Mouse (Mus musculus): ENCODE measurements around the gene Ak2. TPM values are rescaled to one million over a fixed set of nuclear protein-coding genes. Genes with fewer than 3 reads are reported as not detected.

Ak2 gene
- polyA plus RNA-seq, 1 experiment from 2014 or later, result 57.1 TPM

DNA sequence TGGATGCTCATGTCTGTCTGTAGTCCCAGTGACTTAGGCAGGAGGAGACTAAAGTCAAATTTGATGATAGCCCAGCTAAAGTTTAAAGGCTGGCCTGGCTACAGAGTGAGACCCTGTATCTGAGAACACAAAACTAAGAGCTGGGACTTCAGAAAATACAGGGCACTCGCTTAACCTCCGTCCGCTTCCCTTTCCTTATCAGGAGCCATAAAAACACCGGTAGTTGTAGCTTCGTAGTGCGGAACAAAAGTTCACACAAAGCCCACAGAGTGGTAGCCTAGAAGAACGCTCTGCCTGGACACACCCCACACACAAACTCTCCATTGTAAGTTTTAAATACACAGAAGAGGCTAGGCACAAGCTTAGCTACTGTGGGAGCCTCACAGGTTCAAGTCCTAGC lies 3.5 kb downstream of the Ak2 start:
- Histone ChIP-seq H3K27ac (ENCODE audit: low read depth, low read length) (no peak overlapping the region), H3K4me1 (ENCODE audit: control insufficient read depth, insufficient read depth, low read length) (peaks cover 14% of the 10 kb centered on the region), H3K27me3 (ENCODE audit: control insufficient read depth, insufficient read depth, low read length) (no peaks in the 10 kb centered on the region), H3K9me3 (ENCODE audit: control insufficient read depth, low read length) (no peaks in the 10 kb centered on the region), H3K9ac (replicated peaks; ENCODE audit: low read depth, low read length) (no peak overlapping the region), H3K4me3 (ENCODE audit: low read depth, low read length) (no peak overlapping the region), H3K36me3 (ENCODE audit: control insufficient read depth, insufficient read depth, low read length) (peaks cover 11% of the 10 kb centered on the region), H3K4me2 (ENCODE audit: low read depth, low read length) (no peak overlapping the region)
- ATAC-seq (ENCODE audit: low read depth), result no peak
- 50% methylated on average over 7 of the region's 7 CpGs for WGBS

DNA sequence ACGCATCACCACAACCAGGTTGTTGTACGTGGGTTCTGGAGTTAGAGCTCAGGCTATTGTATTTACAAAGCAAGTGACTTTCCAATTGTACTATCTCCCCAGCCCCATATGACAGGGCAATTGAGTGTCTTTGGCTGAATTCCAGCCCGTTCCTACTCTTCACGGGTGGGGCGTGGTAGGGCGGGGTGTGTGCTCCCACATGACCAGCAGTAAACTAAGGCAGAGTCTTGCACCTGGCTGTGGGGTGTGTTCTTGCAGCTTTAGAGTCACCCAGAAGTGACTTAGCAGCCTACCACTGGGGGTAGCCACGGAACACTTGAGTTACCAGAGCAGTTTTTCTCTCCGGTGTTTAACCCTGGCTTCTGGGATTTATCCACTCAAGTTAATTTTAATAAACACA lies 5.5 kb downstream of the Ak2 start:
- no peaks in the 10 kb centered on the region for H3K9me3 ChIP-seq (ENCODE audit: control insufficient read depth, low read length)
- no peak overlapping the region for H3K9ac ChIP-seq (replicated peaks; ENCODE audit: low read depth, low read length)
- no peak for ATAC-seq (ENCODE audit: low read depth)
- H3K4me3 ChIP-seq (ENCODE audit: low read depth, low read length), result no peak overlapping the region
- H3K36me3 ChIP-seq (ENCODE audit: control insufficient read depth, insufficient read depth, low read length), result peaks cover 17% of the 10 kb centered on the region
- no peak overlapping the region for H3K27ac ChIP-seq (ENCODE audit: low read depth, low read length)
- no peaks in the 10 kb centered on the region for H3K27me3 ChIP-seq (ENCODE audit: control insufficient read depth, insufficient read depth, low read length)
- WGBS, result 58% methylated on average over 8 of the region's 8 CpGs
- H3K4me2 ChIP-seq (ENCODE audit: low read depth, low read length), result no peak overlapping the region
- H3K4me1 ChIP-seq (ENCODE audit: control insufficient read depth, insufficient read depth, low read length), result peaks cover 14% of the 10 kb centered on the region

DNA sequence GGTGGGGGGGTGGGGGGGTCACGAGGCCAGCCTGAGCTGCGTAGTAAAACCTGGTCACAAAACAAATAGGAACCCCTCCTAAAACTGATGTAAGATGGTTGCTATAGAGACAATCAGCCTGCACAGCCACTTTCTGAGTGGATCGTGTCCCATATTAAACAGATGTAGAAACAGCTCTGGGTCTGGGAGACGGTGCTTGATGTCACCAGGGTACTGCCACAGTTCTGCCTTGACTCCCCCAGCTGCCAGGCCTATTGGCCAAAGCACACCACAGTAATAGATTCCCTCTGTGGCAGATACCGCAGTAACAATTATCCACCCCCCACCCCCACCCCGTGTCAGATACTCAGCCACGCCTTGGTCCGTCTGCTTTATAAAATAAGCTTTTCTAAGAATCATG lies 6.6 kb downstream of the Ak2 start:
- no peak overlapping the region for H3K9ac ChIP-seq (replicated peaks; ENCODE audit: low read depth, low read length)
- no peak overlapping the region for H3K27ac ChIP-seq (ENCODE audit: low read depth, low read length)
- H3K27me3 ChIP-seq (ENCODE audit: control insufficient read depth, insufficient read depth, low read length), result no peaks in the 10 kb centered on the region
- H3K4me2 ChIP-seq (ENCODE audit: low read depth, low read length), result no peak overlapping the region
- H3K9me3 ChIP-seq (ENCODE audit: control insufficient read depth, low read length), result no peaks in the 10 kb centered on the region
- H3K4me1 ChIP-seq (ENCODE audit: control insufficient read depth, insufficient read depth, low read length), result peaks cover 14% of the 10 kb centered on the region
- no peak for ATAC-seq (ENCODE audit: low read depth)
- no peak overlapping the region for H3K4me3 ChIP-seq (ENCODE audit: low read depth, low read length)
- 89% methylated on average over 8 of the region's 8 CpGs for WGBS
- H3K36me3 ChIP-seq (ENCODE audit: control insufficient read depth, insufficient read depth, low read length), result peaks cover 26% of the 10 kb centered on the region

DNA sequence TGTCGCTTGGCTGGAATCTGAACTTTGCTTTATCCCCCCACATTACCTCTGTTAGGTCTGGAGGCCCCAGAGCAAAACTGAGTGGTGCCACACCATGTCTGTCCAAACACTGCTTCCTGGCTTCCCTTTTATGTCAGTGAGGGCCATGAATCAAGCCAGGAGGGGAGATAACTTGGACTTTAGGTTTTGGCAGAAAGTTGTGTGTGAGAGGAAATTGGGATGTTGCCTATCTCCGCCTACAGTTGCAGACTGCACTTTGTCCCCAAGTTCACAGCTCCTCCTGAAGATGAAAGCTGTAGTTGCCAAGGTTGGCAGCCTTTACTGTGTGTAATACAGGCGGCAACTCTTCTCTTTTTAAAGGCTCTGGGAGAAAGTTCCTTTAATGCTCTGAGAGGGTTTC lies 9.0 kb downstream of the Ak2 start:
- no peaks in the 10 kb centered on the region for H3K27me3 ChIP-seq (ENCODE audit: control insufficient read depth, insufficient read depth, low read length)
- 99% methylated on average over 3 of the region's 3 CpGs for WGBS
- H3K4me1 ChIP-seq (ENCODE audit: control insufficient read depth, insufficient read depth, low read length), result no peaks in the 10 kb centered on the region
- no peak for ATAC-seq (ENCODE audit: low read depth)
- no peak overlapping the region for H3K4me3 ChIP-seq (ENCODE audit: low read depth, low read length)
- H3K9ac ChIP-seq (replicated peaks; ENCODE audit: low read depth, low read length), result no peak overlapping the region
- peaks cover 35% of the 10 kb centered on the region for H3K36me3 ChIP-seq (ENCODE audit: control insufficient read depth, insufficient read depth, low read length)
- no peak overlapping the region for H3K27ac ChIP-seq (ENCODE audit: low read depth, low read length)
- H3K9me3 ChIP-seq (ENCODE audit: control insufficient read depth, low read length), result no peaks in the 10 kb centered on the region
- no peak overlapping the region for H3K4me2 ChIP-seq (ENCODE audit: low read depth, low read length)

DNA sequence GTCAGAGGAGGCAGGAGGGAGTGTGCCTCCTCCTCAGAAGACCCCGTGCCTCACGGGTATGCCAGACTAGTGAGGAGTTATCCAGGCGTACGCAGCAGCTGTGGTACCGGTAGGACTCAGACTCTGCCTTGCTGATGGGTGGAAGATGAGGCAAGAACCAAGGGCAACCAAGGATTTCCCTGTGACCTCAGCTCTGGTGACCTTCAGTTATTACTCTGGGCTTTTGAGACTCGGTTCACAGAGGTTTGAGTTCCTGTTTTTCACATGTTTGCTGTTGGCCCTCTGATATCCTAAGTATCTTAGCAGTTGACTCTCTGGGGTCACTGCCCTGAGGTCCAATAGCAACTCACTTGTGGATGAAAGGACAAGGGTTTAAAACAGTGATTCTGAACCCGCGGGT lies 12.0 kb downstream of the Ak2 start:
- H3K9me3 ChIP-seq (ENCODE audit: control insufficient read depth, low read length), result no peaks in the 10 kb centered on the region
- no peak overlapping the region for H3K9ac ChIP-seq (replicated peaks; ENCODE audit: low read depth, low read length)
- peaks cover 46% of the 10 kb centered on the region for H3K36me3 ChIP-seq (ENCODE audit: control insufficient read depth, insufficient read depth, low read length)
- H3K27ac ChIP-seq (ENCODE audit: low read depth, low read length), result no peak overlapping the region
- H3K4me1 ChIP-seq (ENCODE audit: control insufficient read depth, insufficient read depth, low read length), result no peaks in the 10 kb centered on the region
- H3K4me3 ChIP-seq (ENCODE audit: low read depth, low read length), result no peak overlapping the region
- no peak for ATAC-seq (ENCODE audit: low read depth)
- H3K4me2 ChIP-seq (ENCODE audit: low read depth, low read length), result no peak overlapping the region
- WGBS, result 85% methylated on average over 8 of the region's 8 CpGs
- no peaks in the 10 kb centered on the region for H3K27me3 ChIP-seq (ENCODE audit: control insufficient read depth, insufficient read depth, low read length)

DNA sequence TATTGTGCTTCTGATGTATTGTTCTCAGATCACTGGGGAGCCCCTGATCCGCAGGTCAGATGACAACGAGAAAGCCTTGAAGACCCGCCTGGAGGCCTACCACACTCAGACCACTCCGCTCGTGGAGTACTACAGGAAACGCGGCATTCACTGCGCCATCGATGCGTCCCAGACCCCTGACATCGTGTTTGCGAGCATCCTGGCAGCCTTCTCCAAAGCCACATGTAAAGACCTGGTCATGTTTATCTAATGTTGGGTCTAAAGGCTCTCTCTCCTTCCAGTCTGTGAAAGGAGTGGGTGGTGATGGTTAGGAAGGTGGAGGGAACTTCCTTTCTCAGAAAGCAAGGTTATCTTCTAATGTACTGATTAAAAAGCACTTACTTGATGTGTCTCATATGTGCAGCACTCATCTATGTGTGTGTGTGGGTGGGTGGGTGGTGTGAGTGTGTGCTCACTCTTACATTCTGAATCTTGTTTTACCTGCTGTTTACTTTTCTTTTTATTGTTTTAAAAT lies 16.3 kb downstream of the Ak2 start:
- Histone ChIP-seq H3K36me3 (ENCODE audit: control insufficient read depth, insufficient read depth, low read length) (peaks cover 23% of the 10 kb centered on the region), H3K9me3 (ENCODE audit: control insufficient read depth, low read length) (no peaks in the 10 kb centered on the region), H3K27me3 (ENCODE audit: control insufficient read depth, insufficient read depth, low read length) (no peaks in the 10 kb centered on the region), H3K9ac (replicated peaks; ENCODE audit: low read depth, low read length) (no peak overlapping the region), H3K4me2 (ENCODE audit: low read depth, low read length) (no peak overlapping the region), H3K27ac (ENCODE audit: low read depth, low read length) (no peak overlapping the region), H3K4me3 (ENCODE audit: low read depth, low read length) (no peak overlapping the region), H3K4me1 (ENCODE audit: control insufficient read depth, insufficient read depth, low read length) (no peaks in the 10 kb centered on the region)
- WGBS, result 87% methylated on average over 12 of the region's 12 CpGs
- no peak for ATAC-seq (ENCODE audit: low read depth)

DNA sequence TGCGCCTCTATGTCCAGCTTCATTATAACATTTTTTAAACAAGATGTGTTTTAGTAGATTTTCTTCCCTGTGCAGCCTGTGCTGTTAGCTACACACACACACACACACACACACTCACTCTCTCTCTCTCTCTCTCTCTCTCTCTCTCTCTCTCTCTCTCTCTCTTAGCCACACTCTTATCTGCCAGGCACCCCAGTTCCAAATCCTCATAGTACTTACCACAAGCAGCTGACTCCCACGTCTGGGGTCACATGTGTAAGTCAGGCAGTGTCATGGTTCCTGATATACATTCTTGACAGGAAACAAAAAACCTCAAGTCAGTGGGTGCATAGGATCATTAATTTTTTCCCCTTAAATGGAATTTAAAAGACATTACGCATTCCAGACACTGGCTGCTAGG lies 16.9 kb downstream of the Ak2 start:
- no peak overlapping the region for H3K4me3 ChIP-seq (ENCODE audit: low read depth, low read length)
- no peaks in the 10 kb centered on the region for H3K9me3 ChIP-seq (ENCODE audit: control insufficient read depth, low read length)
- WGBS, result 84% methylated on average over 3 of the region's 3 CpGs
- H3K27me3 ChIP-seq (ENCODE audit: control insufficient read depth, insufficient read depth, low read length), result no peaks in the 10 kb centered on the region
- H3K9ac ChIP-seq (replicated peaks; ENCODE audit: low read depth, low read length), result no peak overlapping the region
- ATAC-seq (ENCODE audit: low read depth), result no peak
- H3K27ac ChIP-seq (ENCODE audit: low read depth, low read length), result no peak overlapping the region
- peaks cover 18% of the 10 kb centered on the region for H3K36me3 ChIP-seq (ENCODE audit: control insufficient read depth, insufficient read depth, low read length)
- H3K4me1 ChIP-seq (ENCODE audit: control insufficient read depth, insufficient read depth, low read length), result no peaks in the 10 kb centered on the region
- no peak overlapping the region for H3K4me2 ChIP-seq (ENCODE audit: low read depth, low read length)

DNA sequence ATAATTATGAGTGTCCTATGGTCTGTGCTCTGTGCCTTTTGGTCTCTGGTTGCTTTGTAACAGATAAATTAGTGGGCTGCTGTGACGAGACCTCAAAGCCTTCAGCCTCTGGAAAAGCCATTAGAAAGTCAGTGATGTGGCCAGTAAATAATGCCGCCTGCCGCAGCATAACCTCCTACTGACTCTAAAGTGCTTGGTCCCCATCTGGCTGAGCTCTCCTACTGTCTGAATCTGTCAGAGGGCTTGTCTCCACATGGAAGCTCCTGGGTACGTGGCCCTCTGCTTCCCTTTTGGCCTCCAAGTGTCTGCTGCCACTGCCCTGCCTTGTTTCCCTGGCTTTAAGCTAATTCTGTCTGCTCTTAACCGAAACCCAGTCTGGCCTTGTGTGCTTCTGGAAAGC lies 17.8 kb downstream of the Ak2 start:
- H3K27ac ChIP-seq (ENCODE audit: low read depth, low read length), result no peak overlapping the region
- no peaks in the 10 kb centered on the region for H3K27me3 ChIP-seq (ENCODE audit: control insufficient read depth, insufficient read depth, low read length)
- no peaks in the 10 kb centered on the region for H3K4me1 ChIP-seq (ENCODE audit: control insufficient read depth, insufficient read depth, low read length)
- H3K4me3 ChIP-seq (ENCODE audit: low read depth, low read length), result no peak overlapping the region
- H3K9ac ChIP-seq (replicated peaks; ENCODE audit: low read depth, low read length), result no peak overlapping the region
- H3K36me3 ChIP-seq (ENCODE audit: control insufficient read depth, insufficient read depth, low read length), result peaks cover 18% of the 10 kb centered on the region
- no peak for ATAC-seq (ENCODE audit: low read depth)
- H3K4me2 ChIP-seq (ENCODE audit: low read depth, low read length), result no peak overlapping the region
- 57% methylated on average over 5 of the region's 5 CpGs for WGBS
- no peaks in the 10 kb centered on the region for H3K9me3 ChIP-seq (ENCODE audit: control insufficient read depth, low read length)

DNA sequence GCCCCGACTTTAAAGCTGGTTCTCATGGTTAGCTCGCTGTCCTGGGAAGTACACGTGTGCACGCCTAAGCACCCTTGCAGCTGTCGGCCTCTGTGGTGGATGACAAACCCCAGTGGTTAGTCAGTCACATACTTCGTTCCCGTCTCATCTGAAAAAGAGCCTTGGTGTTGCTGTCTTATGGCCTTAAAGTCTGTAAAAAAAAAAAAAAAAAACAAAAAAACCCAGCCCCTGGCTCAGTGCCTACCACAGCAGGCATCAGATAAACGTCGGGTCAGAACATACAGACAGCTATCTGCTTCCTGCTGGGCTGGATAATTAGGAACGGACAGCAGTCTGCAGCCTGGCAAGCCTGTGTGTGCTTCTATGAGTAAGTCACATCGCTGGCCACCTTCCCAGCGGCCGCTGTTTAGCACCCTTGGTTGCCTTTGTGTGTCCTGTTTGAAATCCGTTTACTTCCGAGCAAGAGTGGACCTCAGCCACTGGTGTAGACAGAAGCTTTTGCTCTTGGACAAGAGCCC lies 19.9 kb downstream of the Ak2 start:
- Histone ChIP-seq H3K4me3 (ENCODE audit: low read depth, low read length) (no peak overlapping the region), H3K27me3 (ENCODE audit: control insufficient read depth, insufficient read depth, low read length) (no peaks in the 10 kb centered on the region), H3K9ac (replicated peaks; ENCODE audit: low read depth, low read length) (no peak overlapping the region), H3K36me3 (ENCODE audit: control insufficient read depth, insufficient read depth, low read length) (peaks cover 9% of the 10 kb centered on the region), H3K27ac (ENCODE audit: low read depth, low read length) (no peak overlapping the region), H3K4me2 (ENCODE audit: low read depth, low read length) (no peak overlapping the region), H3K4me1 (ENCODE audit: control insufficient read depth, insufficient read depth, low read length) (no peaks in the 10 kb centered on the region), H3K9me3 (ENCODE audit: control insufficient read depth, low read length) (no peaks in the 10 kb centered on the region)
- ATAC-seq (ENCODE audit: low read depth), result no peak
- 44% methylated on average over 15 of the region's 15 CpGs for WGBS

All from neural tube, embryonic 14.5 days (tissue).